Mouse (Mus musculus) kidney, adult 2 months (tissue): ENCODE results near the gene Rab11fip5.

Source experiments
- CTCF ChIP-seq: fragments of 200-500 bp; conservative IDR thresholded peaks from 2 replicates; pipeline ENCODE4 v1.5.1; 2011; ENCODE audit warnings: low read depth, mild to moderate bottlenecking, control low read depth, low read length, moderate library complexity, mixed read lengths; ENCODE audit not compliant: insufficient read depth, insufficient read length
- POLR2A ChIP-seq: fragments of 200-500 bp; IDR thresholded peaks from one replicate; pipeline ENCODE4 v1.6.1; 2011; ENCODE audit warnings: low read depth, low read length, control low read depth

- TF ChIP-seq CTCF (no peak), POLR2A (no peak)
Observed at GRCm38 (mm10) chr6:85403039-85403438, 28.6 kb upstream of the Rab11fip5 start.
